Mouse (Mus musculus) spleen, adult 2 months (tissue): Measurements from ENCODE around the gene Cacna1c.

Experiments used
- CTCF ChIP-seq: fragments of 200-500 bp; IDR thresholded peaks from 2 replicates; pipeline ENCODE4 v1.5.1; 2011; ENCODE audit warnings: mild to moderate bottlenecking, inconsistent platforms; ENCODE audit not compliant: insufficient read depth, insufficient read length, insufficient replicate concordance; ENCODE audit errors: extremely low read depth
- POLR2A ChIP-seq: fragments of 200-500 bp; IDR thresholded peaks from 2 replicates; pipeline ENCODE4 v1.6.1; 2011; ENCODE audit warnings: low read depth, low read length, inconsistent platforms

GRCm38 (mm10) chr6:119072772-119073171, 123.4 kb downstream of the Cacna1c start:
- TF ChIP-seq POLR2A (no peak), CTCF (no peak)
